Mouse (Mus musculus) thymus, postnatal 0 days (tissue): ENCODE measurements around the gene Nup210. TPM values are rescaled to one million over a fixed set of nuclear protein-coding genes. Genes with fewer than 3 reads are reported as not detected.

Experiments
- DNase-seq: peaks from one replicate; pipeline ENCODE4 v3.0.0-alpha.2; 2015; ENCODE audit warnings: low spot score
- polyA plus RNA-seq: library from polyadenylated mRNA; unstranded; fragments of >200 nt; fragmentation: Nextera tagmentation; extraction: Ambion mirVana; gene quantifications from 2 replicates; pipeline ENCODE4 v1.2.1, GENCODE M21; 2015

Nup210 gene
- polyA plus RNA-seq, 1 experiment from 2014 or later: 37.9 TPM

DNA sequence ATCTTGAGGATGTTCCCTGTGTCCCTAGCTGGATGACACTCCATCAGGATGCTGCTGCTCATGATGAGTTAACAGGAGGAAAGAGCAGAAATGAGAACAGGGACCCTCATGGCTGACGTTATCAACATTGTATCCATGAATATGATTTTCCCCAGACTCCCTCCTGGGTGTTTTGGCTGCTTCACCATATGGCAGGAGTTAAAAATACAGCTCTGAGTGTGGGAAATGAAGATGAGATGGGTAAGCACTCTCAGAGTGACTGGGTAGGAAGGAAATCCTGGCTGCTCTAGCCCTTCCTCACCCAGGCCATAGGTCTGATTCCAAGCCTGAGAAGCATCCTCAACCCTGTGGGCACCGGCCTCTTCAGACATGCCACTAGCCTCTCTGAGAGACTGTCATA is 142.3 kb downstream of the Nup210 start:
- no peak for DNase-seq

DNA sequence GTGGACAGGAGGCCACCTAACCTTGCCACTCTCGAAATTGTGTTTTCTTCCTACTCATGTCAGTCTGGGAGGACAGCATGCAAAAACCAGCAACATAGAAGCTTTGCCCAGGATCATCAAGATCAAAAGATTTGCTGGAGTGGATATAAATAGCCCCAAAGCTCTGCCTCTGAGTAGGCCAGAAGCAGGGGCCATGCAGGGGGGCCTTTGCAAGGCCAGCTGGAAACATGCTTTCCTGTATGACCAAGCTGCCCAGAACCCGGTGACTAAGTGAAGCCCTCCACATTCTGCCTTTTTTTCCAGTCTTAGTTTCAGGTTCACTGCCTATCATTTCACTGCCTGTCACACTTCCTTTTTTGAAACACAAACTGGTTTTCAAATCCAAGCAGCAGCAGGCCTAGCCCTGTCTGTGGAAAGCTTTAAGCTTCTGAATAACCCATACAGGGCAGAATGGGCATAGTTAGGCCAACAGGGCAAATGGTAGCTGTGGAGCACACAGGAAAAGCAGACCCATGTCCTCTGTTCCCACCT is 147.2 kb downstream of the Nup210 start:
- no peak for DNase-seq

Other genes with a start within 250 kb of the Nup210 start
- gene Iqsec1, start 128.1 kb downstream of the Nup210 start, polyA plus RNA-seq: 4.8 and 5.4 TPM in 2 replicates
- gene Hdac11, start 39.8 kb upstream of the Nup210 start, polyA plus RNA-seq: 6.2 and 7.0 TPM in 2 replicates
- 97.2 and 117 TPM in 2 replicates for gene Fbln2, start 95.6 kb upstream of the Nup210 start, polyA plus RNA-seq